Mouse (Mus musculus) olfactory bulb, adult 2 months (tissue): Measurements from ENCODE around the gene Paxx.

Experiments used
- CTCF ChIP-seq: fragments of 200-500 bp; IDR thresholded peaks from 2 replicates; pipeline ENCODE4 v1.5.1; 2012; ENCODE audit warnings: low read depth, mild to moderate bottlenecking, low read length, moderate library complexity; ENCODE audit not compliant: insufficient read depth
- POLR2A ChIP-seq: fragments of 200-500 bp; IDR thresholded peaks from 2 replicates; pipeline ENCODE4 v1.6.1; 2012; ENCODE audit warnings: mild to moderate bottlenecking, low read depth, low read length, moderate library complexity; ENCODE audit not compliant: insufficient read depth

- no peak for TF ChIP-seq POLR2A
- TF ChIP-seq CTCF: no peak
Observed at GRCm38 (mm10) chr2:25408908-25409307, 52.0 kb downstream of the Paxx start.
